Mouse (Mus musculus) neural tube, embryonic 11.5 days (tissue): ENCODE results near the gene Sec24a. TPM values are rescaled to one million over a fixed set of nuclear protein-coding genes. Genes with fewer than 3 reads are reported as not detected.
"Not testable (repeated sequence)": the region's sequence is repeated elsewhere in the genome, so short reads cannot be mapped to it uniquely, and the experiment has no call there.

Source experiments
- ATAC-seq: fragments of 200-750 bp; cut with Nextera tagmentation; 2 replicates; pipeline ENCODE4 v1.8.0; 2017; ENCODE audit warnings: moderate number of reproducible peaks, mild to moderate bottlenecking, moderate TSS enrichment, moderate library complexity; ENCODE audit not compliant: insufficient read depth, low FRiP score, low TSS enrichment
- DNase-seq: peaks from one replicate; pipeline ENCODE4 v3.0.0-alpha.2; 2015; ENCODE audit warnings: low spot score
- H3K27ac ChIP-seq: fragments of 300-500 bp; sonication (generic); 2 replicates; pipeline ENCODE4 v1.5.1; 2014; ENCODE audit warnings: low read depth, mild to moderate bottlenecking, low read length
- H3K27me3 ChIP-seq: fragments of 300-500 bp; sonication (generic); 2 replicates; pipeline ENCODE4 v1.6.1; 2014; ENCODE audit warnings: mild to moderate bottlenecking, low read length, mixed read lengths; ENCODE audit not compliant: control insufficient read depth, insufficient read depth
- H3K36me3 ChIP-seq: fragments of 300-500 bp; sonication (generic); 2 replicates; pipeline ENCODE4 v1.6.1; 2014; ENCODE audit warnings: mild to moderate bottlenecking, low read length, moderate library complexity, mixed read lengths; ENCODE audit not compliant: control insufficient read depth, insufficient read depth
- H3K4me1 ChIP-seq: fragments of 300-500 bp; sonication (generic); 2 replicates; pipeline ENCODE4 v1.6.1; 2014; ENCODE audit warnings: low read length, mixed read lengths; ENCODE audit not compliant: control insufficient read depth, insufficient read depth
- H3K4me2 ChIP-seq: fragments of 300-500 bp; sonication (generic); 2 replicates; pipeline ENCODE4 v1.6.1; 2014; ENCODE audit warnings: low read depth, mild to moderate bottlenecking, moderate library complexity
- H3K4me3 ChIP-seq: fragments of 300-500 bp; sonication (generic); 2 replicates; pipeline ENCODE4 v1.5.1; 2014; ENCODE audit warnings: low read depth, low read length
- H3K9ac ChIP-seq: fragments of 300-500 bp; sonication (generic); 2 replicates; pipeline ENCODE4 v1.6.1; 2014; ENCODE audit warnings: mild to moderate bottlenecking, low read length
- H3K9me3 ChIP-seq: fragments of 300-500 bp; sonication (generic); 2 replicates; pipeline ENCODE4 v1.6.1; 2016; ENCODE audit warnings: low read length; ENCODE audit not compliant: control insufficient read depth
- WGBS: fragments of 180-500 bp; shearing (Covaris S2); extraction: QIAGEN DNeasy Blood & Tissue Kit; methylation state at CpG from one replicate; pipeline ENCODE4 v1.1.7; 2014; 5-methylcytosine and 5-hydroxymethylcytosine counted together
- polyA plus RNA-seq: library from polyadenylated mRNA; unstranded; fragments of >200 nt; fragmentation: Nextera tagmentation; extraction: Ambion mirVana; gene quantifications from 2 replicates; pipeline ENCODE4 v1.2.1, GENCODE M21; 2014

The Sec24a gene
- polyA plus RNA-seq, 1 experiment from 2014 or later, result 14.9 TPM

DNA sequence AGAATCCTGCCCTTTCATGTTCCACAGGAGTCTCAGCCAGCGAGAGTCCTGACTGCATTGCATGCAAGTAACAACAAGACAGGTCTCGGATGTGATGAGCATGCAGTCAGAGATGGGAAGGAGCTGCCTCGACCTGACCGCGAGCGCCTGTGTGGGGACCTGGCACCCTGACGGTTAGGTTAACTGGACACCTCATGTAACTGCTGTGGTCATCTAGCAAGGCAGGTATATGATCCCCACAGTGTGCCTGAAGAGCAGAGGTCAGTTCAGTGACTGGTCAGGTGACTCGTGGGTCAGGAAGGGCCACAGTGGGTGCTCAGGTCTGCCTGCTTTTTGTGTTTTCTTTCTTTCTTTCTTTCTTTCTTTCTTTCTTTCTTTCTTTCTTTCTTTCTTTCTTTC lies 81.5 kb downstream of the Sec24a start:
- Histone ChIP-seq H3K4me3 (no peak overlapping the region), H3K27me3 (no peaks in the 10 kb centered on the region), H3K27ac (no peak overlapping the region), H3K9ac (no peak overlapping the region), H3K9me3 (no peaks in the 10 kb centered on the region), H3K4me1 (no peaks in the 10 kb centered on the region), H3K36me3 (peaks cover 3% of the 10 kb centered on the region; the same call in 1 of the 2 replicates), H3K4me2 (no peak overlapping the region)
- 40% methylated on average over 8 of the region's 8 CpGs for WGBS
- DNase-seq, result no peak
- ATAC-seq, result no peak

- 41% methylated on average over 13 of the region's 13 CpGs for WGBS
- Histone ChIP-seq H3K4me3 (no peak overlapping the region), H3K36me3 (peaks cover 3% of the 10 kb centered on the region; the same call in 1 of the 2 replicates), H3K4me2 (no peak overlapping the region), H3K27me3 (no peaks in the 10 kb centered on the region), H3K9me3 (no peaks in the 10 kb centered on the region), H3K27ac (no peak overlapping the region), H3K9ac (no peak overlapping the region), H3K4me1 (no peaks in the 10 kb centered on the region)
- ATAC-seq (no peak), DNase-seq (peak; percentile 86)
These were observed 82.0 kb downstream of the Sec24a start for GRCm38 (mm10) chr11:51681324-51681975.

DNA sequence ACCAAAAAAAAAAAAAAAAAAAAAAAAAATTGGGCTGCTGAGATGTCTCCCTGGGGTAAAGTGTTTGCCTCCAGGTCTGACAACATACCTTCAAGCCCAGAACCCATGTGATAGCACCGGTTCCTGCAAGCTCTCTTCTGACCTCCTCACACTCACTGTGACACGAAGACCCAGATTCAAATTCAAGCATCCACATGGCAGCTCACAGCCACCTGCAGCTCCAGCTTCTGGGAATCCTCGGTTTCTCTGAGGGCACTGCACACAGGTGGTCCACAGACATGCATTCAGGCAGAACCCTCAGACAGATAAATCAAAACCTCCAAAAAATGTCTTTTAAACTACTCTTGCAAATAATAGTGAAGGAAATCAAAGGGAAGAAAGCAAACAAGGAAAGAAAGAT lies 84.0 kb downstream of the Sec24a start:
- WGBS, result 78% methylated on average over 3 of the region's 3 CpGs
- H3K4me3 ChIP-seq, result no peak overlapping the region
- DNase-seq, result no peak

GRCm38 (mm10) chr11:51677737-51678418 lies 85.6 kb downstream of the Sec24a start:
- 64% methylated on average over 6 of the region's 6 CpGs for WGBS
- H3K27ac ChIP-seq, result no peak overlapping the region
- H3K36me3 ChIP-seq, result no peaks in the 10 kb centered on the region
- H3K9ac ChIP-seq, result no peak overlapping the region
- no peaks in the 10 kb centered on the region for H3K9me3 ChIP-seq
- no peaks in the 10 kb centered on the region for H3K27me3 ChIP-seq
- H3K4me1 ChIP-seq, result no peaks in the 10 kb centered on the region
- no peak overlapping the region for H3K4me2 ChIP-seq
- H3K4me3 ChIP-seq, result no peak overlapping the region
- DNase-seq (no peak), ATAC-seq (no peak)

More for the DNA sequence above, 84.0 kb downstream of the Sec24a start:
- no peaks in the 10 kb centered on the region for H3K27me3 ChIP-seq
- no peak overlapping the region for H3K4me2 ChIP-seq
- H3K9me3 ChIP-seq, result no peaks in the 10 kb centered on the region
- no peaks in the 10 kb centered on the region for H3K36me3 ChIP-seq
- no peaks in the 10 kb centered on the region for H3K4me1 ChIP-seq
- no peak overlapping the region for H3K9ac ChIP-seq
- no peak overlapping the region for H3K27ac ChIP-seq
- no peak for ATAC-seq

- no peak overlapping the region for H3K9ac ChIP-seq
- H3K27me3 ChIP-seq, result no peaks in the 10 kb centered on the region
- ATAC-seq (no peak), DNase-seq (no peak)
- no peaks in the 10 kb centered on the region for H3K4me1 ChIP-seq
- H3K4me2 ChIP-seq, result no peak overlapping the region
- H3K36me3 ChIP-seq, result no peaks in the 10 kb centered on the region
- no peak overlapping the region for H3K4me3 ChIP-seq
- no peak overlapping the region for H3K27ac ChIP-seq
- H3K9me3 ChIP-seq, result no peaks in the 10 kb centered on the region
- 84% methylated on average over 5 of the region's 5 CpGs for WGBS
These were observed 88.0 kb downstream of the Sec24a start for GRCm38 (mm10) chr11:51675386-51675785.

GRCm38 (mm10) chr11:51673291-51673690 lies 90.1 kb downstream of the Sec24a start:
- no peak overlapping the region for H3K4me2 ChIP-seq
- H3K36me3 ChIP-seq, result no peaks in the 10 kb centered on the region
- no peak overlapping the region for H3K9ac ChIP-seq
- H3K9me3 ChIP-seq, result no peaks in the 10 kb centered on the region
- ATAC-seq (no peak), DNase-seq (no peak)
- H3K4me1 ChIP-seq, result no peaks in the 10 kb centered on the region
- no peak overlapping the region for H3K4me3 ChIP-seq
- H3K27me3 ChIP-seq, result no peaks in the 10 kb centered on the region
- 87% methylated on average over 9 of the region's 9 CpGs for WGBS
- no peak overlapping the region for H3K27ac ChIP-seq

DNA sequence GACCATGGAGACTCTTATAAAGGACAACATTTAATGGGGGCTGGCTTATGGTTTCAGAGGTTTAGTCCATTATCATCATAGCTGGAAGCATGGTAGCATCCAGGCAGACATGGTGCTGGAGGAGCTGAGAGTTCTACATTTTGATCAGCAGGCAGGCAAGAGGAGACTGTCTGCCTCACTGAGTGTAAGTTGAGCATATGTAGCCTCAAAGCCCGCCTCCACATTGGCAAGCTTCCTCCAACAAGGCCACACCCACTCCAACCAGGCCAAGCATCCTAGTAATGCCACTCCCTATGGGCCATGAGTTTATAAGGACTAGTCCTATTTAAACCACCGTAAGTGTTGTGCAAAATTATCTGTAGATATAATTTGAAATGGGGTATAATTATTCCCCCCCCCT lies 92.1 kb downstream of the Sec24a start:
- DNase-seq (no peak), ATAC-seq (no peak)
- Histone ChIP-seq H3K27ac (no peak overlapping the region), H3K36me3 (no peaks in the 10 kb centered on the region), H3K4me1 (no peaks in the 10 kb centered on the region), H3K9ac (no peak overlapping the region), H3K27me3 (no peaks in the 10 kb centered on the region), H3K9me3 (no peaks in the 10 kb centered on the region), H3K4me2 (no peak overlapping the region), H3K4me3 (no peak overlapping the region)
- WGBS, result 70% methylated on average over 2 of the region's 2 CpGs

- Histone ChIP-seq H3K4me1 (no peaks in the 10 kb centered on the region), H3K4me2 (no peak overlapping the region), H3K9me3 (no peaks in the 10 kb centered on the region), H3K4me3 (no peak overlapping the region), H3K9ac (no peak overlapping the region), H3K27me3 (no peaks in the 10 kb centered on the region), H3K36me3 (no peaks in the 10 kb centered on the region), H3K27ac (no peak overlapping the region)
- WGBS, result 93% methylated on average over 7 of the region's 7 CpGs
- DNase-seq, result no peak
- ATAC-seq, result no peak
These were observed 92.6 kb downstream of the Sec24a start for GRCm38 (mm10) chr11:51670846-51671245.

- ATAC-seq, H3K27me3 ChIP-seq, H3K4me3 ChIP-seq, H3K36me3 ChIP-seq, H3K27ac ChIP-seq, H3K9ac ChIP-seq, H3K9me3 ChIP-seq, DNase-seq, H3K4me2 ChIP-seq, H3K4me1 ChIP-seq: not testable (repeated sequence)
- 94% methylated on average over 7 of the region's 7 CpGs for WGBS
These were observed 98.7 kb downstream of the Sec24a start for GRCm38 (mm10) chr11:51664747-51665146.
